Mouse (Mus musculus) stomach, embryonic 14.5 days (tissue): ENCODE results near the gene Map7d1. TPM values are rescaled to one million over a fixed set of nuclear protein-coding genes. Genes with fewer than 3 reads are reported as not detected.

Source experiments
- ATAC-seq: fragments of 200-750 bp; cut with Nextera tagmentation; 2 replicates; pipeline ENCODE4 v1.8.0; 2017; ENCODE audit warnings: low read depth, moderate TSS enrichment; ENCODE audit not compliant: insufficient number of reproducible peaks, insufficient read depth, low FRiP score
- H3K27ac ChIP-seq: fragments of 300-500 bp; sonication (generic); 2 replicates; pipeline ENCODE4 v1.5.1; 2014; ENCODE audit warnings: mild to moderate bottlenecking, low read length, moderate library complexity, mixed read lengths
- H3K27me3 ChIP-seq: fragments of 300-500 bp; sonication (generic); 2 replicates; pipeline ENCODE4 v1.6.1; 2014; ENCODE audit warnings: low read length, control low read depth, mixed read lengths; ENCODE audit not compliant: control insufficient read depth, insufficient read depth
- H3K36me3 ChIP-seq: fragments of 300-500 bp; sonication (generic); 2 replicates; pipeline ENCODE4 v1.6.1; 2014; ENCODE audit warnings: mild to moderate bottlenecking, control low read depth, low read length, moderate library complexity, mixed read lengths; ENCODE audit not compliant: control insufficient read depth, insufficient read depth
- H3K4me1 ChIP-seq: fragments of 300-500 bp; sonication (generic); 2 replicates; pipeline ENCODE4 v1.6.1; 2014; ENCODE audit warnings: low read length, control low read depth, mixed read lengths; ENCODE audit not compliant: control insufficient read depth, insufficient read depth
- H3K4me2 ChIP-seq: fragments of 300-500 bp; sonication (generic); replicated peaks from 2 replicates; pipeline ENCODE4 v1.6.1; 2014; ENCODE audit warnings: low read depth, low read length, control low read depth
- H3K4me3 ChIP-seq: fragments of 300-500 bp; sonication (generic); 2 replicates; pipeline ENCODE4 v1.5.1; 2014; ENCODE audit warnings: low read depth, low read length, control low read depth
- H3K9ac ChIP-seq: fragments of 300-500 bp; sonication (generic); replicated peaks from 2 replicates; pipeline ENCODE4 v1.6.1; 2014; ENCODE audit warnings: low read depth, mild to moderate bottlenecking, control low read depth, low read length, moderate library complexity, mixed read lengths
- H3K9me3 ChIP-seq: fragments of 300-500 bp; sonication (generic); 2 replicates; pipeline ENCODE4 v1.6.1; 2016; ENCODE audit warnings: low read depth, low read length, control low read depth; ENCODE audit not compliant: control insufficient read depth
- WGBS: fragments of 180-500 bp; shearing (Covaris S2); extraction: QIAGEN DNeasy Blood & Tissue Kit; methylation state at CpG from one replicate; pipeline ENCODE4 v1.1.7; 2014; 5-methylcytosine and 5-hydroxymethylcytosine counted together
- polyA plus RNA-seq: library from polyadenylated mRNA; unstranded; fragments of >200 nt; fragmentation: Nextera tagmentation; extraction: Ambion mirVana; gene quantifications from 2 replicates; pipeline ENCODE4 v1.2.1, GENCODE M21; 2014

Gene Map7d1
- polyA plus RNA-seq, 1 experiment from 2014 or later, result 38.7 TPM

GRCm38 (mm10) chr4:126199556-126199955, 56.6 kb downstream of the Map7d1 start:
- WGBS, result 73% methylated on average over 6 of the region's 6 CpGs

DNA sequence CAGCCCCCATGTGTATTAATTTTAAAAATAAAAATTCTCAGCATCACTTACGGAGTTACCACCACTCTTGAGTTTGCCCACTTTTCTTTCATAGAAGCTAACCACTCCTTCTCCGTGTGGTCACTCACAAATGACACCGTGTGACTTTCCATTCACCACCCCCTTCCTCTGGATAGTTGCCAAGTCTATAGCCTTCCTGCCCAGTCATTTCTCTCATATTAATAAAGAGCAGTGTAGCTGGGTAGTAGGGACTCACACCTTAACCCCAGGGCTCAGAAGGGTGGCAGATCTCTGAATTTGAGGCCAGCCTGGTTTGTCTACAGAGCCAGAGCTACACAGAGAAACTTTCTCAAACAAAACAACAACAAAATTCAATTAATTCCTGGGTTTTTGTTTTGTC, 58.7 kb downstream of the Map7d1 start:
- H3K27me3 ChIP-seq, result no peaks in the 10 kb centered on the region
- H3K4me3 ChIP-seq, result no peak overlapping the region
- no peak for ATAC-seq
- 69% methylated on average over 3 of the region's 3 CpGs for WGBS
- no peak overlapping the region for H3K9ac ChIP-seq
- H3K4me2 ChIP-seq, result no peak overlapping the region
- H3K36me3 ChIP-seq, result peaks cover 23% of the 10 kb centered on the region
- H3K27ac ChIP-seq, result no peak overlapping the region
- H3K9me3 ChIP-seq, result no peaks in the 10 kb centered on the region
- H3K4me1 ChIP-seq, result peaks cover 18% of the 10 kb centered on the region

More at GRCm38 (mm10) chr4:126199556-126199955, 56.6 kb downstream of the Map7d1 start:
- H3K4me3 ChIP-seq, result 0 out of 2 replicates have a peak overlapping the region, but pooled peaks have one; percentile 9
- H3K27ac ChIP-seq, result no peak overlapping the region; the same call in 1 of the 2 replicates
- H3K9me3 ChIP-seq, result no peaks in the 10 kb centered on the region
- H3K4me1 ChIP-seq, result peaks cover 26% of the 10 kb centered on the region
- no peak for ATAC-seq
- no peak overlapping the region for H3K9ac ChIP-seq
- H3K27me3 ChIP-seq, result no peaks in the 10 kb centered on the region
- no peak overlapping the region for H3K4me2 ChIP-seq
- peaks cover 7% of the 10 kb centered on the region; the same call in 1 of the 2 replicates for H3K36me3 ChIP-seq

DNA sequence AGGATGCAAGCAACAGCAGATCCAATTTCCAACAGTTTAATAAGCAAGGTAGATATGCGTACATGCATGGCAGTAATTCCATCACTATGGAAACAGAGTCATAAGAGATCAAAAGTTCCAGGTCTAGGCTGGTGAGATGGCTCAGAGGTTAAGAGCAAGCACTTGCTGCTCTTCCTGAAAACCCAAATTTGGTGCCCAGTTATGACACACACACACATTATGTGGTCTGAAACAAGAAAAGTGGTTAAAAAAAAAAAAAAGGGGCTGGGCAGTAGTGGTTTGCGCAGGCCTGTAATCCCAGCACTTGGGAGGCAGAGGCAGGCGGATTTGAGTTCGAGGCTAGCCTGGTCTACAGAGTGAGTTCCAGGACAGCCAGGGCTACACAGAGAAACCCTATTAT, 61.2 kb downstream of the Map7d1 start:
- peaks cover 37% of the 10 kb centered on the region for H3K36me3 ChIP-seq
- H3K4me1 ChIP-seq, result peaks cover 9% of the 10 kb centered on the region; the same call in 1 of the 2 replicates
- H3K4me3 ChIP-seq, result no peak overlapping the region
- H3K27me3 ChIP-seq, result no peaks in the 10 kb centered on the region
- H3K9ac ChIP-seq, result no peak overlapping the region
- no peak for ATAC-seq
- H3K4me2 ChIP-seq, result no peak overlapping the region
- 97% methylated on average over 4 of the region's 4 CpGs for WGBS
- no peaks in the 10 kb centered on the region for H3K9me3 ChIP-seq
- no peak overlapping the region for H3K27ac ChIP-seq

- Histone ChIP-seq H3K27ac (no peak overlapping the region), H3K4me2 (no peak overlapping the region), H3K4me1 (peaks cover 7% of the 10 kb centered on the region; the same call in 1 of the 2 replicates), H3K9ac (no peak overlapping the region), H3K27me3 (no peaks in the 10 kb centered on the region), H3K4me3 (no peak overlapping the region), H3K36me3 (peaks cover 39% of the 10 kb centered on the region), H3K9me3 (no peaks in the 10 kb centered on the region)
- no peak for ATAC-seq
Observed at GRCm38 (mm10) chr4:126194216-126194615, 61.9 kb downstream of the Map7d1 start.

DNA sequence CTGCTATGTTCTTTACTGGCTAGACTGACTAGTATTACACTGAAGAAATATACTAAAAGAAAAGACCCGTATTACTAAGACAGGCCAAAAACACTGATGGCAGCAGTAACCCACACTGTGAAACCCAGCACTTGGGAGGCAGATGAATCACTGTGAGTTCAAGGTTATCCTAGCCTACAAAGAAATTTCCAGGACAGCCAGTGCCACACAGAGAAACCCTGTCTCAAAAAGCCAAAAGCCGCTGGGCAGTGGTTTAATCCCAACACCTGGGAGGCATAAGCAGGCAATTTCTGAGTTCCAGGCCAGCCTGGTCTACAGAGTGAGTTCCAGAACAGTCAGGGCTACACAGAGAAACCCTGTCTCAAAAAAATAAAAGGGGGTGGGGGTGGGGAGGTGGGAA, 65.5 kb downstream of the Map7d1 start:
- Histone ChIP-seq H3K9ac (no peak overlapping the region), H3K9me3 (no peaks in the 10 kb centered on the region), H3K4me2 (no peak overlapping the region), H3K4me3 (no peak overlapping the region), H3K4me1 (no peaks in the 10 kb centered on the region), H3K27ac (no peak overlapping the region), H3K36me3 (peaks cover 60% of the 10 kb centered on the region), H3K27me3 (no peaks in the 10 kb centered on the region)
- WGBS, result 98% methylated on average over 2 of the region's 2 CpGs
- no peak for ATAC-seq

DNA sequence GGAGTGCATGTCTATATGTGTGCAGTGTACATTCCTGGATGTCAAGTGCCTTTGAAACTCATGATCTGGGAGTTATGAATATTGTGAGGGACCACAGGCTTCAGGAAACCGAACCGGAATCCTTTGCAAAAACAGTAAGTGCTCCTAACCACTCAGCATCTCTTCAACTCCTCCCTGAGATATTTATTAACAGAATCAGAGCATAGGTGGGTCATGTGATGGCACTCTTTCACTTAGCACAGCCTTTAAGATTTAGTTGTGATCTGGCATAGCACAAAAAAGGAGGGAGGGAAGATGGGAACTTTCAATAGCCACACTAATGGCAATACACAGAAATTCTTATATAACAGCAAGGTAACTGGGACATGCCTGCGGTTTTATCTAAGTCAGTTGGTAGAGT, 69.0 kb downstream of the Map7d1 start:
- H3K4me1 ChIP-seq, result no peaks in the 10 kb centered on the region
- no peaks in the 10 kb centered on the region for H3K9me3 ChIP-seq
- no peak overlapping the region for H3K4me2 ChIP-seq
- WGBS, result 82% methylated on average over 3 of the region's 3 CpGs
- no peak overlapping the region for H3K4me3 ChIP-seq
- no peaks in the 10 kb centered on the region for H3K27me3 ChIP-seq
- H3K9ac ChIP-seq, result no peak overlapping the region
- H3K36me3 ChIP-seq, result peaks cover 56% of the 10 kb centered on the region
- no peak for ATAC-seq
- no peak overlapping the region for H3K27ac ChIP-seq

DNA sequence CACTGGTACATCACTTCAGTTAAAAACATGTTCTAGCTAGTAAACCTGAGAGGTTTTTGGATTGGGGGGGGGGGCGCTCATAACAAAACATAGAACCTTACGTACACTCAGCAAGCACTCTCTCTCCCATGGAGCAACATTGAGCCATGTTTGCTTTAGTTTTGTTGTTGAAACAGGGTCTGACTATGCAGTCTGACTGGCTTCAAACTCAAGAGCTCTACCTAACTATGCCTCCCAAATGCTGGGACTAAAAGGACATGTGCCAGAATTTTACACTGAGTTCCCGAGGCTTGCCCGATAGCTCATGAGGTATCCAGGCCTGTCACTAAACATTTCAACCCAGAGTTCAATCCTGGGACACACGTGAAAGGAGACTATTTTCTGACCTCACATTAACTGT, 73.1 kb downstream of the Map7d1 start:
- 84% methylated on average over 5 of the region's 5 CpGs for WGBS
- no peak for ATAC-seq
- peaks cover 67% of the 10 kb centered on the region for H3K36me3 ChIP-seq

More for the DNA sequence above, 73.1 kb downstream of the Map7d1 start:
- Histone ChIP-seq H3K27ac (no peak overlapping the region), H3K27me3 (no peaks in the 10 kb centered on the region), H3K9me3 (no peaks in the 10 kb centered on the region), H3K4me1 (no peaks in the 10 kb centered on the region), H3K4me3 (no peak overlapping the region), H3K9ac (no peak overlapping the region), H3K4me2 (no peak overlapping the region)

Other genes with a start within 250 kb of the Map7d1 start
- gene Csf3r, start 231.8 kb downstream of the Map7d1 start, polyA plus RNA-seq, result 0.45 and 1.1 TPM in 2 replicates
- gene Mrps15, start 209.4 kb downstream of the Map7d1 start, polyA plus RNA-seq, result 137 and 148 TPM in 2 replicates
- 13.3 and 16.0 TPM in 2 replicates for gene Oscp1, start 197.8 kb downstream of the Map7d1 start, polyA plus RNA-seq
- 57.5 and 58.4 TPM in 2 replicates for gene Lsm10, start 159.7 kb downstream of the Map7d1 start, polyA plus RNA-seq
- gene Stk40, start 152.4 kb downstream of the Map7d1 start, polyA plus RNA-seq, result 20.0 and 23.6 TPM in 2 replicates
- 70.2 and 76.5 TPM in 2 replicates for gene Eva1b, start 108.6 kb downstream of the Map7d1 start, polyA plus RNA-seq
- 7.4 and 8.7 TPM in 2 replicates for gene Sh3d21, start 92.9 kb downstream of the Map7d1 start, polyA plus RNA-seq
- 258 and 268 TPM in 2 replicates for gene Thrap3, start 53.6 kb downstream of the Map7d1 start, polyA plus RNA-seq
- 14.7 and 17.1 TPM in 2 replicates for gene Trappc3, start 6.0 kb upstream of the Map7d1 start, polyA plus RNA-seq
- gene Col8a2, start 30.4 kb upstream of the Map7d1 start, polyA plus RNA-seq, result 10.2 and 10.8 TPM in 2 replicates
- 48.5 and 50.4 TPM in 2 replicates for gene Adprhl2, start 65.4 kb upstream of the Map7d1 start, polyA plus RNA-seq
- gene Tekt2, start 69.3 kb upstream of the Map7d1 start, polyA plus RNA-seq, result 9.4 and 11.9 TPM in 2 replicates
- 17.4 and 18.7 TPM in 2 replicates for gene Ago3, start 173.2 kb upstream of the Map7d1 start, polyA plus RNA-seq
- gene Ago1, start 212.2 kb upstream of the Map7d1 start, polyA plus RNA-seq, result 13.3 and 13.8 TPM in 2 replicates